Mouse (Mus musculus): Measurements from ENCODE around the gene Gpr4. TPM values are rescaled to one million over a fixed set of nuclear protein-coding genes. Genes with fewer than 3 reads are reported as not detected.

The Gpr4 gene
- total RNA-seq, 1 experiment = 3.8 TPM

- H3K36me3 ChIP-seq (ENCODE audit: control insufficient read depth, insufficient read depth, low read length, poor library complexity, severe bottlenecking) = peaks cover 6% of the 10 kb centered on the region; the same call in 1 of the 2 replicates
- H3K4me3 ChIP-seq (ENCODE audit: insufficient read depth in 1 of 2, low read depth in 1 of 2, low read length in 2 of 2, poor library complexity in 1 of 2, severe bottlenecking in 1 of 2) = peak overlapping the region; percentile 91 to 97
- in situ Hi-C loops (cut with MboI; ENCODE audit: low sequenced_read_pairs in 2 of 2, unreplicated experiment in 2 of 2) = no loop called here
- no peak for DNase-seq (ENCODE audit: low read depth, low spot score)
- H3K9ac ChIP-seq (ENCODE audit: insufficient read depth, low read depth, low read length, poor library complexity, severe bottlenecking) = peak overlapping the region; percentile 93
- 0 out of 2 replicates have a peak overlapping the region, but pooled peaks have one; percentile 40 for H3K27ac ChIP-seq (ENCODE audit: insufficient read depth, low read depth, low read length, poor library complexity, severe bottlenecking)
- H3K9me3 ChIP-seq (ENCODE audit: control insufficient read depth, insufficient read depth, low read depth, low read length) = no peaks in the 10 kb centered on the region
- H3K4me1 ChIP-seq (ENCODE audit: control insufficient read depth in 2 of 2, insufficient read depth in 2 of 2, low read length in 2 of 2, poor library complexity in 1 of 2) = peaks cover 0 to 8% of the 10 kb centered on the region in 2 experiments; a peak in 2 of 4 replicates
- TF ChIP-seq MAFK (IDR thresholded peaks at IDR 0.05; ENCODE audit: insufficient read depth, low read depth, low read length) (no peak), ZNF384 (IDR thresholded peaks at IDR 0.05; ENCODE audit: low read depth, low read length) (no peak), CHD2 (IDR thresholded peaks at IDR 0.05; ENCODE audit: low read depth, low read length) (no peak), HCFC1 (IDR thresholded peaks at IDR 0.05; ENCODE audit: borderline replicate concordance, insufficient read depth, low read length) (no peak), ZC3H11A (IDR thresholded peaks at IDR 0.05; ENCODE audit: borderline replicate concordance, low read depth, low read length) (no peak)
Observed at GRCm38 (mm10) chr7:19228793-19229148, 16.4 kb downstream of the Gpr4 start.

GRCm38 (mm10) chr7:19229404-19229803, 17.1 kb downstream of the Gpr4 start:
- H3K27ac ChIP-seq (ENCODE audit: insufficient read depth, low read depth, low read length, poor library complexity, severe bottlenecking) = no peak overlapping the region
- H3K9me3 ChIP-seq (ENCODE audit: control insufficient read depth, insufficient read depth, low read depth, low read length) = no peaks in the 10 kb centered on the region
- peak overlapping the region; percentile 93 for H3K9ac ChIP-seq (ENCODE audit: insufficient read depth, low read depth, low read length, poor library complexity, severe bottlenecking)
- DNase-seq (ENCODE audit: low read depth, low spot score) = no peak
- in situ Hi-C loops (cut with MboI; ENCODE audit: low sequenced_read_pairs in 2 of 2, unreplicated experiment in 2 of 2) = no loop called here
- peak overlapping the region; percentile 91 to 97 for H3K4me3 ChIP-seq (ENCODE audit: insufficient read depth in 1 of 2, low read depth in 1 of 2, low read length in 2 of 2, poor library complexity in 1 of 2, severe bottlenecking in 1 of 2)
- peaks cover 0 to 8% of the 10 kb centered on the region in 2 experiments; a peak in 2 of 4 replicates for H3K4me1 ChIP-seq (ENCODE audit: control insufficient read depth in 2 of 2, insufficient read depth in 2 of 2, low read length in 2 of 2, poor library complexity in 1 of 2)
- peaks cover 2% of the 10 kb centered on the region; the same call in 1 of the 2 replicates for H3K36me3 ChIP-seq (ENCODE audit: control insufficient read depth, insufficient read depth, low read length, poor library complexity, severe bottlenecking)
- no peak for TF ChIP-seq ZNF384 (IDR thresholded peaks at IDR 0.05; ENCODE audit: low read depth, low read length)

GRCm38 (mm10) chr7:19230041-19230580, 17.8 kb downstream of the Gpr4 start:
- Histone ChIP-seq H3K4me1 (ENCODE audit: control insufficient read depth in 2 of 2, insufficient read depth in 2 of 2, low read length in 2 of 2, poor library complexity in 1 of 2) (peaks cover 0 to 7% of the 10 kb centered on the region in 2 experiments; a peak in 2 of 4 replicates), H3K27ac (ENCODE audit: insufficient read depth, low read depth, low read length, poor library complexity, severe bottlenecking) (no peak overlapping the region), H3K36me3 (ENCODE audit: control insufficient read depth, insufficient read depth, low read length, poor library complexity, severe bottlenecking) (peaks cover 2% of the 10 kb centered on the region; the same call in 1 of the 2 replicates), H3K9ac (ENCODE audit: insufficient read depth, low read depth, low read length, poor library complexity, severe bottlenecking) (no peak overlapping the region), H3K4me3 (ENCODE audit: insufficient read depth in 1 of 2, low read depth in 1 of 2, low read length in 2 of 2, poor library complexity in 1 of 2, severe bottlenecking in 1 of 2) (no peak overlapping the region), H3K9me3 (ENCODE audit: control insufficient read depth, insufficient read depth, low read depth, low read length) (no peaks in the 10 kb centered on the region)
- TF ChIP-seq HCFC1 (IDR thresholded peaks at IDR 0.05; ENCODE audit: borderline replicate concordance, insufficient read depth, low read length) (no peak), CHD2 (IDR thresholded peaks at IDR 0.05; ENCODE audit: low read depth, low read length) (no peak), ZC3H11A (IDR thresholded peaks at IDR 0.05; ENCODE audit: borderline replicate concordance, low read depth, low read length) (no peak), ZNF384 (IDR thresholded peaks at IDR 0.05; ENCODE audit: low read depth, low read length) (no peak), MAFK (IDR thresholded peaks at IDR 0.05; ENCODE audit: insufficient read depth, low read depth, low read length) (no peak)
- in situ Hi-C loops (cut with MboI; ENCODE audit: low sequenced_read_pairs in 2 of 2, unreplicated experiment in 2 of 2) = no loop called here
- DNase-seq (ENCODE audit: low read depth, low spot score) = no peak

- Histone ChIP-seq H3K4me1 (ENCODE audit: control insufficient read depth in 2 of 2, insufficient read depth in 2 of 2, low read length in 2 of 2, poor library complexity in 1 of 2) (peaks cover 0 to 5% of the 10 kb centered on the region in 2 experiments; a peak in 1 of 4 replicates), H3K9me3 (ENCODE audit: control insufficient read depth, insufficient read depth, low read depth, low read length) (no peaks in the 10 kb centered on the region), H3K36me3 (ENCODE audit: control insufficient read depth, insufficient read depth, low read length, poor library complexity, severe bottlenecking) (peaks cover 2% of the 10 kb centered on the region; the same call in 1 of the 2 replicates), H3K4me3 (ENCODE audit: insufficient read depth in 1 of 2, low read depth in 1 of 2, low read length in 2 of 2, poor library complexity in 1 of 2, severe bottlenecking in 1 of 2) (no peak overlapping the region), H3K27ac (ENCODE audit: insufficient read depth, low read depth, low read length, poor library complexity, severe bottlenecking) (no peak overlapping the region), H3K9ac (ENCODE audit: insufficient read depth, low read depth, low read length, poor library complexity, severe bottlenecking) (no peak overlapping the region)
- in situ Hi-C loops (cut with MboI; ENCODE audit: low sequenced_read_pairs in 2 of 2, unreplicated experiment in 2 of 2) = no loop called here
- TF ChIP-seq CHD2 (IDR thresholded peaks at IDR 0.05; ENCODE audit: low read depth, low read length) = no peak
- no peak for TF ChIP-seq ZNF384 (IDR thresholded peaks at IDR 0.05; ENCODE audit: low read depth, low read length)
- TF ChIP-seq HCFC1 (IDR thresholded peaks at IDR 0.05; ENCODE audit: borderline replicate concordance, insufficient read depth, low read length) = no peak
- TF ChIP-seq ZC3H11A (IDR thresholded peaks at IDR 0.05; ENCODE audit: borderline replicate concordance, low read depth, low read length) = no peak
- DNase-seq (ENCODE audit: low read depth, low spot score) = no peak
Observed at GRCm38 (mm10) chr7:19230899-19231298, 18.6 kb downstream of the Gpr4 start.

- Histone ChIP-seq H3K27ac (ENCODE audit: insufficient read depth, low read depth, low read length, poor library complexity, severe bottlenecking) (no peak overlapping the region), H3K36me3 (ENCODE audit: control insufficient read depth, insufficient read depth, low read length, poor library complexity, severe bottlenecking) (peaks cover 2% of the 10 kb centered on the region; the same call in 1 of the 2 replicates), H3K4me3 (ENCODE audit: insufficient read depth in 1 of 2, low read depth in 1 of 2, low read length in 2 of 2, poor library complexity in 1 of 2, severe bottlenecking in 1 of 2) (no peak overlapping the region), H3K9ac (ENCODE audit: insufficient read depth, low read depth, low read length, poor library complexity, severe bottlenecking) (no peak overlapping the region), H3K4me1 (ENCODE audit: control insufficient read depth in 2 of 2, insufficient read depth in 2 of 2, low read length in 2 of 2, poor library complexity in 1 of 2) (peaks cover 0 to 4% of the 10 kb centered on the region in 2 experiments; a peak in 1 of 4 replicates), H3K9me3 (ENCODE audit: control insufficient read depth, insufficient read depth, low read depth, low read length) (no peaks in the 10 kb centered on the region)
- TF ChIP-seq HCFC1 (IDR thresholded peaks at IDR 0.05; ENCODE audit: borderline replicate concordance, insufficient read depth, low read length) = no peak
- no peak for TF ChIP-seq ZC3H11A (IDR thresholded peaks at IDR 0.05; ENCODE audit: borderline replicate concordance, low read depth, low read length)
- TF ChIP-seq ZNF384 (IDR thresholded peaks at IDR 0.05; ENCODE audit: low read depth, low read length) = no peak
- TF ChIP-seq CHD2 (IDR thresholded peaks at IDR 0.05; ENCODE audit: low read depth, low read length) = no peak
- TF ChIP-seq MAFK (IDR thresholded peaks at IDR 0.05; ENCODE audit: insufficient read depth, low read depth, low read length) = no peak
- in situ Hi-C loops (cut with MboI; ENCODE audit: low sequenced_read_pairs in 2 of 2, unreplicated experiment in 2 of 2) = no loop called here
- no peak for DNase-seq (ENCODE audit: low read depth, low spot score)
Observed at GRCm38 (mm10) chr7:19231849-19232248, 19.5 kb downstream of the Gpr4 start.
